Mouse (Mus musculus): ENCODE measurements at regions not wholly inside any gene's neighbourhood (a gene's known extent, or its start where the extent isn't known, plus 50 kb on each side); places are given as distances from the start of the nearest gene placed in this dataset.
A peak's percentile ranks its signal among the peaks of the same experiment; 100 is the strongest.

DNA sequence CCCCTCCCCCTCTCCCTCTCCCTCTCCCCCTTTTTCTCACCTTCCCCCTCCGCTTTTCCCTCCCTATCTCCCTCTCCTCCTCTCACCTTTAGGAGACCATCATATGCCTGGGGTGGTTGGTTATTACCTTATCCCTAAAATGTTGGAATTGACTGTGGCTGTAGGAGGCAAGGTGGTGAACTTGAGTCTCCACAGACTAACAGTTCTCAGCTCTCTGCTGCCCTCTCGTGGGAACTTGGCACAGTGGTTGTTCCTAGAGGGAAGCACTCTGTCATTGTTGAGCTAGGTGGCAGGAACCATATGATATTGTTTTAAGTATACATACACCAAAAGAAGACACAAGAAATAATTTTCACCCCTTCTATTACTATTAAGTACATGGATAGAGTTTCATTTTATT, 386.9 kb downstream of the Galc start:
- TF ChIP-seq CTCF (IDR thresholded peaks at IDR 0.05; ENCODE audit: borderline replicate concordance, insufficient read depth, low read depth, low read length) (peak; percentile 67), POLR2A (IDR thresholded peaks at IDR 0.05; ENCODE audit: borderline replicate concordance, insufficient read depth, low read length) (no peak)

Measured in cerebellum, adult 2 months (tissue).